Mouse (Mus musculus) lung, adult 2 months (tissue): ENCODE results near the gene Slc5a10.

Experiments used
- CTCF ChIP-seq: fragments of 200-500 bp; IDR thresholded peaks from 2 replicates; pipeline ENCODE4 v1.5.1; 2011; ENCODE audit warnings: mild to moderate bottlenecking, low read length, control low read depth; ENCODE audit not compliant: insufficient read depth
- POLR2A ChIP-seq: fragments of 200-500 bp; IDR thresholded peaks from 2 replicates; pipeline ENCODE4 v1.6.1; 2011; ENCODE audit warnings: low read depth, mild to moderate bottlenecking, control low read depth, low read length, borderline replicate concordance; ENCODE audit errors: extremely low read depth

- TF ChIP-seq POLR2A (no peak), CTCF (no peak)
Measured at GRCm38 (mm10) chr11:61676216-61676854, 44.3 kb downstream of the Slc5a10 start.
